Mouse (Mus musculus): ENCODE results near the gene Hba-a1.

- TF ChIP-seq CTCF (IDR thresholded peaks at IDR 0.05; ENCODE audit: borderline replicate concordance, extremely low read depth, insufficient read depth, insufficient read length) = no peak
- TF ChIP-seq POLR2A (IDR thresholded peaks at IDR 0.05; ENCODE audit: borderline replicate concordance, extremely low read depth, insufficient read depth, insufficient read length, poor library complexity, severe bottlenecking) = no peak
These were observed 1.9 kb downstream of the Hba-a1 start for GRCm38 (mm10) chr11:32285031-32285775.
